Mouse (Mus musculus): ENCODE results near the gene Nfatc4.

- TF ChIP-seq CTCF (IDR thresholded peaks at IDR 0.05; ENCODE audit: borderline replicate concordance, control insufficient read depth, extremely low read depth, insufficient read depth, low read length, poor library complexity) (no peak), POLR2A (IDR thresholded peaks at IDR 0.05; ENCODE audit: control insufficient read depth, extremely low read depth, insufficient read depth, low read length, poor library complexity) (no peak)
Measured at GRCm38 (mm10) chr14:55824481-55825215, 1.7 kb downstream of the Nfatc4 start.

All from thymus, adult 2 months (tissue).